Mouse (Mus musculus) midbrain, postnatal 0 days (tissue): ENCODE data around the gene Mars2. TPM values are rescaled to one million over a fixed set of nuclear protein-coding genes. Genes with fewer than 3 reads are reported as not detected.

Experiments
- ATAC-seq: fragments of 200-750 bp; cut with Nextera tagmentation; 2 replicates; pipeline ENCODE4 v1.8.0; 2017; ENCODE audit warnings: moderate number of reproducible peaks, mild to moderate bottlenecking, moderate TSS enrichment, moderate library complexity; ENCODE audit not compliant: low FRiP score
- DNase-seq: peaks from one replicate; pipeline ENCODE4 v3.0.0-alpha.2; 2015; ENCODE audit warnings: low spot score
- H3K27ac ChIP-seq: fragments of 300-500 bp; sonication (generic); 2 replicates; pipeline ENCODE4 v1.5.1; 2014; ENCODE audit warnings: low read depth, mild to moderate bottlenecking, low read length, mixed read lengths
- H3K27me3 ChIP-seq: fragments of 300-500 bp; sonication (generic); 2 replicates; pipeline ENCODE4 v1.6.1; 2014; ENCODE audit warnings: low read length, control low read depth, mixed read lengths; ENCODE audit not compliant: insufficient read depth
- H3K36me3 ChIP-seq: fragments of 300-500 bp; sonication (generic); 2 replicates; pipeline ENCODE4 v1.6.1; 2014; ENCODE audit warnings: low read length, control low read depth, mixed read lengths; ENCODE audit not compliant: insufficient read depth
- H3K4me1 ChIP-seq: fragments of 300-500 bp; sonication (generic); 2 replicates; pipeline ENCODE4 v1.6.1; 2014; ENCODE audit warnings: mild to moderate bottlenecking, control low read depth, antibody characterized with exemption, low read length, mixed read lengths; ENCODE audit not compliant: insufficient read depth
- H3K4me2 ChIP-seq: fragments of 300-500 bp; sonication (generic); 2 replicates; pipeline ENCODE4 v1.6.1; 2014; ENCODE audit warnings: low read depth, mild to moderate bottlenecking, low read length, mixed read lengths; ENCODE audit not compliant: poor library complexity, severe bottlenecking
- H3K4me3 ChIP-seq: fragments of 300-500 bp; sonication (generic); 2 replicates; pipeline ENCODE4 v1.5.1; 2014; ENCODE audit warnings: low read depth, mild to moderate bottlenecking, low read length, moderate library complexity
- H3K9ac ChIP-seq: fragments of 300-500 bp; sonication (generic); replicated peaks from 2 replicates; pipeline ENCODE4 v1.6.1; 2014; ENCODE audit warnings: mild to moderate bottlenecking, low read length, moderate library complexity, mixed read lengths; ENCODE audit not compliant: poor library complexity, severe bottlenecking
- H3K9me3 ChIP-seq: fragments of 300-500 bp; sonication (generic); 2 replicates; pipeline ENCODE4 v1.6.1; 2016; ENCODE audit warnings: low read length, control low read depth
- CTCF ChIP-seq: IDR thresholded peaks from 2 replicates; pipeline ENCODE4 v1.5.1; 2016; ENCODE audit warnings: antibody characterized with exemption, mild to moderate bottlenecking
- WGBS: fragments of 180-500 bp; shearing (Covaris S2); extraction: QIAGEN DNeasy Blood & Tissue Kit; methylation state at CpG from one replicate; pipeline ENCODE4 v1.1.7; 2014; 5-methylcytosine and 5-hydroxymethylcytosine counted together
- polyA plus RNA-seq: library from polyadenylated mRNA; unstranded; fragments of >200 nt; fragmentation: Nextera tagmentation; extraction: Ambion mirVana; gene quantifications from 2 replicates; pipeline ENCODE4 v1.2.1, GENCODE M21; 2015
- total RNA-seq: library from RNA; depleted of rRNA; stranded (reverse); fragments of >200 nt; gene quantifications from 2 replicates; pipeline ENCODE4 v1.2.3, GENCODE M21; 2014

Gene Mars2
- total and polyA plus RNA-seq, 2 experiments from 2014 or later: 2.5 to 11.6 TPM

DNA sequence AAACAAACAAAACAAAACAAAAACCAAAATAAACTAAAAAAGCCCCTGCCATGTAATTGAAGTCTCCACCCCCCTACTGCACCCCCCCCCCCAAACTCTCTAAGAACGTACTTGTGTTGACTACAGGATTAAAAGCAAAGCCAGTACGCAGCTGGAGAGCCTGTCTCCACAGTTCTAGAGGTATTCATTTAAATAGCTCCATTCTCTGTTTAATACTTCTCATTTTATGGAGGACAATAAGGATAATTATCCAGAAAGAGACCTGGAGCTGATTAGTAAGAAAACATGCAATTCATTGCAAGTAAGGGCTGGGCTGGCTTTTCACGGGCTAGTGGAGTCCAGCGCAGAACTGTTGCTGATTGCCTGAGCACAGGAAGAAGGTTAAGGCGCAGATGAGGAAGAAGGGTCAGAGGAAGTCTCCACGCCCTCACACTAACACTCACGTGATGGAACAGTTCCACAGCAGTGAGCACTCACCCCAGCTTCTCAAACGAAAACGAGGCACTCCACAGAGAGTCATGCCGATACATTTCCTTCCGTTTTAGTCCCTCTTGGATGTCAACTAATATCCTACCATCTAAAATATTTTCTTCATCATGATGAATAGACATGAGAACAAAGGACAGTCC lies 21.7 kb upstream of the Mars2 start:
- no peak for DNase-seq
- H3K27ac ChIP-seq: no peak overlapping the region
- no peaks in the 10 kb centered on the region for H3K4me1 ChIP-seq

GRCm38 (mm10) chr1:55217191-55217590 lies 19.8 kb upstream of the Mars2 start:
- no peaks in the 10 kb centered on the region for H3K9me3 ChIP-seq
- no peaks in the 10 kb centered on the region for H3K27me3 ChIP-seq
- no peaks in the 10 kb centered on the region for H3K36me3 ChIP-seq
- H3K4me1 ChIP-seq: no peaks in the 10 kb centered on the region
- H3K9ac ChIP-seq: no peak overlapping the region
- 79% methylated on average over 2 of the region's 2 CpGs for WGBS
- H3K4me2 ChIP-seq: no peak overlapping the region
- H3K4me3 ChIP-seq: no peak overlapping the region
- no peak for ATAC-seq
- H3K27ac ChIP-seq: no peak overlapping the region
- TF ChIP-seq CTCF: no peak
- DNase-seq: no peak

More for the DNA sequence above, 21.7 kb upstream of the Mars2 start:
- ATAC-seq: no peak
- no peaks in the 10 kb centered on the region for H3K9me3 ChIP-seq
- no peak overlapping the region for H3K9ac ChIP-seq
- H3K4me2 ChIP-seq: no peak overlapping the region
- whole genome bisulfite sequencing: 64% methylated on average over 11 of the region's 11 CpGs
- H3K4me3 ChIP-seq: no peak overlapping the region
- no peak for TF ChIP-seq CTCF
- no peaks in the 10 kb centered on the region for H3K27me3 ChIP-seq
- no peaks in the 10 kb centered on the region for H3K36me3 ChIP-seq

DNA sequence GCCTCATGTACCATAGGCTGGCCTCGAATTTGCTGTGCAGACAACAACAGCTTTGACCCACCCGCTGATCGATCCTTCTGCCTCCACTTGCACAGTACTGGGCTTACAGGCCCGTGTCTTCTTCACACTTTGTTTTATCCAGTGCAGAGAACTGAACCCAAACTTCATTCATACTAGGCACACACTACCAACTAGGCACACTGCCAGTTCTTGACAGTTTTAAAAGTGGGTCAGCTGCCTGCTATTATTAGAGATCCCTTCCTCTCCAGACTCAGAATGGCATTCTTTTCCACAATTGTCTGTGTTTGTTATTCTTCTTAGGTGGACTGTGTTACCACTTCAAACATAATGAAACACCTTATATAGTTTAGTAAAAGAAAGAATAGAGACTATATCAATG lies 15.6 kb upstream of the Mars2 start:
- 49% methylated on average over 4 of the region's 4 CpGs for WGBS
- no peaks in the 10 kb centered on the region for H3K36me3 ChIP-seq
- H3K27ac ChIP-seq: no peak overlapping the region
- no peak overlapping the region for H3K9ac ChIP-seq
- H3K27me3 ChIP-seq: no peaks in the 10 kb centered on the region
- H3K4me2 ChIP-seq: no peak overlapping the region
- H3K4me1 ChIP-seq: no peaks in the 10 kb centered on the region
- ATAC-seq (no peak), DNase-seq (peak; percentile 57)
- no peak overlapping the region for H3K4me3 ChIP-seq
- H3K9me3 ChIP-seq: no peaks in the 10 kb centered on the region
- TF ChIP-seq CTCF: no peak

DNA sequence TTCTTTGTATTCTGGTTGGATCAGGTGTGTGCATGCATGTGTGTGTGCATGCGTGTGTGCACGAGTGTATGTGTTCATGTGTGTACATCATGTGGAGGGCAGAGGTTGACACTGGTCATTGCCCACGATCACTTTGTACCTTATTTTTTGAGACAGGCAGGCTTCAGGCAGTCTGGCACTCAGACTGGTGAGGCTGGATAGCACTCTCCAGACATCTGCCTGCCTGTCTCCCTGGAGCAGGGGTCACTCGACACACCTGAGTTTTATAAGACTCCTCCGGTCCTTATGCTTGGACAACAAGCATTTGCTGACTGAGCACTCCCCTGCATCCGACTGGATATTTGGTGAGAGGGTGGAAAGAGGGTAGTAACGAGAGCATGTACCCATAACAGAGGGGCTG lies 14.0 kb upstream of the Mars2 start:
- DNase-seq (no peak), ATAC-seq (no peak)
- no peak overlapping the region for H3K27ac ChIP-seq
- no peaks in the 10 kb centered on the region for H3K36me3 ChIP-seq
- H3K9me3 ChIP-seq: no peaks in the 10 kb centered on the region
- H3K4me2 ChIP-seq: no peak overlapping the region
- H3K4me3 ChIP-seq: no peak overlapping the region
- no peak for TF ChIP-seq CTCF
- H3K4me1 ChIP-seq: no peaks in the 10 kb centered on the region
- no peak overlapping the region for H3K9ac ChIP-seq
- WGBS: 93% methylated on average over 7 of the region's 7 CpGs
- H3K27me3 ChIP-seq: no peaks in the 10 kb centered on the region

- WGBS: 51% methylated on average over 11 of the region's 11 CpGs
- no peaks in the 10 kb centered on the region for H3K27me3 ChIP-seq
- H3K36me3 ChIP-seq: no peaks in the 10 kb centered on the region
- H3K4me3 ChIP-seq: peak overlapping the region; percentile 38
- no peaks in the 10 kb centered on the region for H3K9me3 ChIP-seq
- no peak for TF ChIP-seq CTCF
- peak overlapping the region; percentile 42 for H3K4me2 ChIP-seq
- ATAC-seq: 0 out of 2 replicates have a peak, but pooled peaks have one; percentile 55
- peak; percentile 47 for DNase-seq
- H3K9ac ChIP-seq: no peak overlapping the region
- H3K27ac ChIP-seq: no peak overlapping the region
- no peaks in the 10 kb centered on the region for H3K4me1 ChIP-seq
Observed at GRCm38 (mm10) chr1:55224111-55224510, 12.9 kb upstream of the Mars2 start.

DNA sequence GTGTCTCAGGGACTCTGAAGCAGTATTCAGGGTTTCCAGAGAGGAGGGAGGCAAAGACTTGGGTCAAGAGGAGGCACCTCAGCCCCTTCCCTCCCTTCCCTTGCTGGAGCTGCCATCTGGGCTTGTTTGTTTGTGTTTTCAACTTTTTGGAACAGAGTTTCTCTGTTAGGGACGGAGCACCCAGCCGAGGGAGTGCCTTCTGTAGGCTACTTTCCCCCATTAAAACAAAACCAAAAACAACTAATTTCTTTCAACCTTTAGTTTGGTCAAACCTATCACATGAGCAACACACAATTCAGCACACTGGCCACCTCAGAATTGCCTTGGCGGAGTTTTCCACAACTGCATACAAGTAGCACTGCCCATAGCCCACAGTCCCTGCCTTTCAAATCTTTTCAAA lies 11.6 kb upstream of the Mars2 start:
- 0 out of 2 replicates have a peak overlapping the region, but pooled peaks have one; percentile 36 for H3K9ac ChIP-seq

More for the DNA sequence above, 11.6 kb upstream of the Mars2 start:
- Histone ChIP-seq H3K27ac (peak overlapping the region; percentile 26; the same call in 1 of the 2 replicates), H3K4me2 (peak overlapping the region; percentile 30), H3K27me3 (no peaks in the 10 kb centered on the region), H3K9me3 (no peaks in the 10 kb centered on the region), H3K4me3 (peak overlapping the region; percentile 38), H3K4me1 (no peaks in the 10 kb centered on the region), H3K36me3 (no peaks in the 10 kb centered on the region)
- TF ChIP-seq CTCF: no peak
- 50% methylated on average over 3 of the region's 3 CpGs for WGBS
- ATAC-seq: no peak
- DNase-seq: no peak
